Mouse (Mus musculus): Measurements from ENCODE around the gene Il17rd. TPM values are rescaled to one million over a fixed set of nuclear protein-coding genes. Genes with fewer than 3 reads are reported as not detected.

Il17rd gene
- polyA plus RNA-seq, 1 experiment from 2014 or later: 7.6 TPM

Other genes starting within 250 kb of the Il17rd start
- gene Asb14, start 144.4 kb upstream of the Il17rd start, polyA plus RNA-seq (2016; fragmentation: Nextera tagmentation; extraction: Ambion mirVana): not detected in 2 replicates
- gene Appl1, start 67.7 kb upstream of the Il17rd start, polyA plus RNA-seq (2016; fragmentation: Nextera tagmentation; extraction: Ambion mirVana): 50.6 and 54.6 TPM in 2 replicates
- gene Hesx1, start 44.5 kb upstream of the Il17rd start, polyA plus RNA-seq (2016; fragmentation: Nextera tagmentation; extraction: Ambion mirVana): 0.23 TPM in 1 of 2 replicates, not detected in the other
- 6.6 and 7.6 TPM in 2 replicates for gene Arhgef3, start 76.0 kb downstream of the Il17rd start, polyA plus RNA-seq (2016; fragmentation: Nextera tagmentation; extraction: Ambion mirVana)